Mouse (Mus musculus) MEL (cell line): ENCODE measurements at regions not wholly inside any gene's neighbourhood (a gene's known extent, or its start where the extent isn't known, plus 50 kb on each side); places are given as distances from the start of the nearest gene placed in this dataset.

Experiments
- DNase-seq: peaks from one replicate; pipeline ENCODE4 v3.0.0; 2011; ENCODE audit warnings: low read depth, low spot score
- H3K27ac ChIP-seq: 2 replicates; pipeline ENCODE4 v1.5.1; 2012; ENCODE audit warnings: low read depth, mild to moderate bottlenecking, control low read depth, low read length, moderate library complexity; ENCODE audit not compliant: control insufficient read depth
- H3K27me3 ChIP-seq, 2 experiments: fragments of 150-350 bp in 1 of 2; sonication (generic) in 1 of 2; 2 replicates each; pipeline ENCODE4 v1.6.1; 2012; ENCODE audit warnings: low read length in 2 of 2, mild to moderate bottlenecking in 2 of 2, improper control_type of control experiment in 1 of 2, moderate library complexity in 1 of 2; ENCODE audit not compliant: insufficient read depth in 2 of 2, control insufficient read depth in 1 of 2
- H3K36me3 ChIP-seq, 2 experiments: 2 replicates each; pipeline ENCODE4 v1.6.1; 2012 to 2014; ENCODE audit warnings: low read length in 2 of 2, improper control_type of control experiment in 1 of 2, inconsistent platforms in 1 of 2, mild to moderate bottlenecking in 1 of 2; ENCODE audit not compliant: insufficient read depth in 2 of 2, control insufficient read depth in 1 of 2
- H3K4me1 ChIP-seq, 2 experiments: fragments of 150-350 bp in 1 of 2; sonication (generic) in 1 of 2; 2 replicates each; pipeline ENCODE4 v1.6.1; 2012; ENCODE audit warnings: low read length in 2 of 2, improper control_type of control experiment in 1 of 2, mild to moderate bottlenecking in 1 of 2; ENCODE audit not compliant: insufficient read depth in 2 of 2, control insufficient read depth in 1 of 2
- H3K4me3 ChIP-seq, 2 experiments: fragments of 150-350 bp in 1 of 2; sonication (generic) in 1 of 2; 2 replicates each; pipeline ENCODE4 v1.5.1; 2012; ENCODE audit warnings: low read depth in 2 of 2, low read length in 2 of 2, mild to moderate bottlenecking in 2 of 2, moderate library complexity in 2 of 2, control low read depth in 1 of 2, improper control_type of control experiment in 1 of 2; ENCODE audit not compliant: control insufficient read depth in 1 of 2, insufficient read depth in 1 of 2
- H3K79me2 ChIP-seq: 2 replicates; pipeline ENCODE4 v1.6.1; 2012; ENCODE audit warnings: mild to moderate bottlenecking, low read length, moderate library complexity; ENCODE audit not compliant: control insufficient read depth, poor library complexity, insufficient read depth
- H3K9ac ChIP-seq: 2 replicates; pipeline ENCODE4 v1.6.1; 2012; ENCODE audit warnings: low read depth, mild to moderate bottlenecking, control low read depth, low read length, moderate library complexity; ENCODE audit not compliant: control insufficient read depth, poor library complexity, severe bottlenecking
- H3K9me3 ChIP-seq: fragments of 150-350 bp; sonication (generic); replicated peaks from 2 replicates; pipeline ENCODE4 v1.6.1; 2012; ENCODE audit warnings: mild to moderate bottlenecking, low read length, improper control_type of control experiment, moderate library complexity; ENCODE audit not compliant: insufficient read depth
- CHD2 ChIP-seq: IDR thresholded peaks from 2 replicates; pipeline ENCODE4 v1.6.1; 2011; ENCODE audit warnings: low read length, improper control_type of control experiment
- CTCF ChIP-seq, 3 experiments: IDR thresholded peaks in 2 of 3; conservative IDR thresholded peaks in 1 of 3; 2 replicates each; pipeline ENCODE4 v1.5.1; 2011 to 2012; ENCODE audit warnings: low read length in 3 of 3, low read depth in 2 of 3, mild to moderate bottlenecking in 2 of 3, improper control_type of control experiment in 1 of 3, inconsistent platforms in 1 of 3, mixed read lengths in 1 of 3, moderate library complexity in 1 of 3; ENCODE audit not compliant: control insufficient read depth in 1 of 3, insufficient read depth in 1 of 3, poor library complexity in 1 of 3, severe bottlenecking in 1 of 3
- E2F4 ChIP-seq: IDR thresholded peaks from 2 replicates; pipeline ENCODE4 v1.6.1; 2011; ENCODE audit warnings: low read depth, low read length, improper control_type of control experiment, borderline replicate concordance
- ETS1 ChIP-seq: IDR thresholded peaks from 2 replicates; pipeline ENCODE4 v1.6.1; 2012; ENCODE audit warnings: low read depth, mild to moderate bottlenecking, inconsistent platforms, low read length, improper control_type of control experiment, moderate library complexity
- GABPA ChIP-seq: IDR thresholded peaks from 2 replicates; pipeline ENCODE4 v1.6.1; 2012; ENCODE audit warnings: low read depth, mild to moderate bottlenecking, inconsistent platforms, low read length, improper control_type of control experiment, moderate library complexity
- GATA1 ChIP-seq: IDR thresholded peaks from 2 replicates; pipeline ENCODE4 v1.6.1; 2011; ENCODE audit warnings: low read depth, low read length, improper control_type of control experiment
- JUND ChIP-seq: IDR thresholded peaks from 2 replicates; pipeline ENCODE4 v1.6.1; 2011; ENCODE audit warnings: low read depth, mild to moderate bottlenecking, improper control_type of control experiment, low read length
- MAFK ChIP-seq: IDR thresholded peaks from 2 replicates; pipeline ENCODE4 v1.6.1; 2011; ENCODE audit warnings: low read depth, mild to moderate bottlenecking, low read length, improper control_type of control experiment, borderline replicate concordance
- MEF2A ChIP-seq: IDR thresholded peaks from 2 replicates; pipeline ENCODE4 v1.6.1; 2014; ENCODE audit warnings: low read depth, mild to moderate bottlenecking, inconsistent platforms, low read length, improper control_type of control experiment; ENCODE audit not compliant: poor library complexity, insufficient replicate concordance, severe bottlenecking; ENCODE audit errors: extremely low read depth
- MXI1 ChIP-seq: IDR thresholded peaks from 2 replicates; pipeline ENCODE4 v1.6.1; 2011; ENCODE audit warnings: mild to moderate bottlenecking, low read depth, low read length, improper control_type of control experiment
- MYB ChIP-seq: IDR thresholded peaks from 2 replicates; pipeline ENCODE4 v1.6.1; 2011; ENCODE audit warnings: mild to moderate bottlenecking, low read depth, low read length, improper control_type of control experiment
- POLR2AphosphoS2 ChIP-seq: IDR thresholded peaks from 2 replicates; pipeline ENCODE4 v1.6.1; 2011; ENCODE audit warnings: low read length, improper control_type of control experiment
- POLR2AphosphoS5 ChIP-seq: IDR thresholded peaks from 2 replicates; pipeline ENCODE4 v1.6.1; 2012; ENCODE audit warnings: low read depth, borderline replicate concordance, mild to moderate bottlenecking, inconsistent platforms, low read length, moderate library complexity, mixed read lengths
- RAD21 ChIP-seq: IDR thresholded peaks from 2 replicates; pipeline ENCODE4 v1.6.1; 2011; ENCODE audit warnings: mild to moderate bottlenecking, low read depth, low read length, improper control_type of control experiment
- RCOR1 ChIP-seq: IDR thresholded peaks from 2 replicates; pipeline ENCODE4 v1.6.1; 2012; ENCODE audit warnings: low read depth, mild to moderate bottlenecking, inconsistent platforms, low read length, improper control_type of control experiment
- ZMIZ1 ChIP-seq: IDR thresholded peaks from 2 replicates; pipeline ENCODE4 v1.6.1; 2012; ENCODE audit warnings: low read depth, mild to moderate bottlenecking, inconsistent platforms, low read length, improper control_type of control experiment, moderate library complexity
- ZNF384 ChIP-seq: IDR thresholded peaks from 2 replicates; pipeline ENCODE4 v1.6.1; 2012; ENCODE audit warnings: low read depth, mild to moderate bottlenecking, inconsistent platforms, low read length, improper control_type of control experiment

DNA sequence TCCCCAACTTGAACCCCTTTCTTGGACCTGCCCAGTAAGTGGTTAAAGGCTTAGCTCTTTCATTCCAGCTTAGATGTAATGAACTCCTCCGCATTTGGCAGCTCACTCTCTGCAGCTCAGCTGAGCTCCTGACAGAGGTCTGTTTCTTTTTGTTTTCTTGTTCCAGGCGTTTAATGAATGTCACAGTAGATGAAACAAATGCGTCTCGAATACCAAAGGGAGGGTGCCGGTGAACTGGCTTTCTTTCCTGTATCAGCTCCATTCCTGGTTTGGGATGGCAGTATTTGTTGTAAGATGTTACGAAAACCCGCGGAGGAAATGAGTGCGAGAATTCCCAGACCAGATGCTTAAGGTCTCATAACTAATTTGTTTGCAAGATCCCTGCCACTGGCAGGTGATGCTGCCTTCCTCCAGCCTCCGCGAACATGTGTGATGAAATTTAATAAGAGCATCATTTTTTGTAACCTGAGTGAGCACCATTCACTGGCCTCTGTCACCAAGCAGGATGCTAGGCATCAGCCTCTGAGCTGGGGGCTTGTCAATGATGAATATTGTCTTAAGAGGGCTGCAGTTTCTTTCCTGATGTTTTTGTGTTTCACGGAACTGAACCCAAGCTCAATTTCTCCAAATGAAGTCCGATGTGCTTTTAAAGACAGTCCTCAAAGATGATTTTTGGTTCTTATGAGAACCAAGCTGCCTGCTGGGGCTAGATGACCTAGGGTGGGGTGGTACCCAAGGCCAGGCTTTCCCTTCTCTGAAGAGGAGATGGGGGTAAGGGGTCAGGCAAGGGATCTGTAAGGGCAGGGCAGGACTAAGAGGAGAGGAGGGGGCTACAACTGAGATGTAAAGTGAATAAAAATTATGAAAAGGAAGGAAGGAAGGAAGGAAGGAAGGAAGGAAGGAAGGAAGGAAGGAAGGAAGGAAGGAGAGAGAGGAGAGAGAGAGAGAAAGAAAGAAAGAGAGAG lies 250.1 kb upstream of the Prkcq start:
- H3K36me3 ChIP-seq = no peaks in the 10 kb centered on the region
- TF ChIP-seq POLR2AphosphoS5 (no peak), ZNF384 (no peak), MYB (no peak), RCOR1 (no peak), GATA1 (no peak), MXI1 (no peak), ZMIZ1 (no peak), POLR2AphosphoS2 (no peak), CTCF (IDR thresholded peaks at IDR 0.05 in 2 of 3, conservative IDR thresholded peaks at IDR 0.05 in 1 of 3; ENCODE audit: control insufficient read depth in 1 of 3, insufficient read depth in 1 of 3, low read depth in 2 of 3, low read length in 3 of 3, poor library complexity in 1 of 3, severe bottlenecking in 1 of 3) (no peak), MAFK (no peak), CHD2 (no peak), RAD21 (no peak), GABPA (no peak), MEF2A (no peak), ETS1 (no peak), JUND (no peak)
- H3K27me3 ChIP-seq = no peaks in the 10 kb centered on the region
- no peaks in the 10 kb centered on the region for H3K4me1 ChIP-seq
- no peak overlapping the region for H3K4me3 ChIP-seq
- H3K9ac ChIP-seq = no peak overlapping the region
- H3K27ac ChIP-seq = no peak overlapping the region
- DNase-seq = no peak
- no peaks in the 10 kb centered on the region for H3K79me2 ChIP-seq
- H3K9me3 ChIP-seq = no peaks in the 10 kb centered on the region

GRCm38 (mm10) chr2:10923984-10924383 lies 247.9 kb upstream of the Prkcq start:
- TF ChIP-seq E2F4 = no peak
- no peak for TF ChIP-seq MXI1
- no peak for TF ChIP-seq POLR2AphosphoS5
- TF ChIP-seq POLR2AphosphoS2 = no peak
- H3K4me3 ChIP-seq = no peak overlapping the region
- H3K9ac ChIP-seq = no peak overlapping the region
- H3K36me3 ChIP-seq = no peaks in the 10 kb centered on the region
- no peaks in the 10 kb centered on the region for H3K4me1 ChIP-seq
- no peaks in the 10 kb centered on the region for H3K27me3 ChIP-seq
- no peaks in the 10 kb centered on the region for H3K9me3 ChIP-seq
- no peaks in the 10 kb centered on the region for H3K79me2 ChIP-seq
- DNase-seq = no peak
- H3K27ac ChIP-seq = no peak overlapping the region
